Mouse (Mus musculus) E14TG2a.4 (cell line): ENCODE measurements at regions not wholly inside any gene's neighbourhood (a gene's known extent, or its start where the extent isn't known, plus 50 kb on each side); places are given as distances from the start of the nearest gene placed in this dataset.

ENCODE experiments used
- CTCF ChIP-seq: conservative IDR thresholded peaks from 2 replicates; pipeline ENCODE4 v1.5.1; 2014; ENCODE audit warnings: low read length
- NANOG ChIP-seq: IDR thresholded peaks from 2 replicates; pipeline ENCODE4 v1.6.1; 2014; ENCODE audit warnings: borderline replicate concordance, low read length, mixed read lengths
- POU5F1 ChIP-seq: IDR thresholded peaks from 2 replicates; pipeline ENCODE4 v1.6.1; 2014; ENCODE audit warnings: low read length, borderline replicate concordance

DNA sequence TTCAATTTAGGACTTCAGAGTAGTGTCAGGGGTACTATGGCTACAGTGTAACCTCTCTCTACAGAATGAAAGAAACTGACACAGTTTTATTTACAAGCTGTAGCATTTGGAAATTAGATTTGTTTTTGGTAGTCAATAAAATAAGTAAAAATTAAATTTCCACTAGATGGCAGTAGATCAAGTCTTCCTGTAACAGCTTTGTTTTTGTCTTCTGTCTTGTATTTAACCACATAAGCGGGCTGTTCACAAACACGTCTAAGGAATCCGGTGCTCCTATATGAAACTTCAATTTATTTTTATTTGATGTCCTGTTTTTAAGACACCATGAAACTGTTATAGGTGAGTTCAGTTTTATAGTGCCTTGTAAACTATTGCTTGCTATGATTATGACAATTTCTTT is 238.8 kb downstream of the Usp25 start:
- TF ChIP-seq NANOG = no peak
- no peak for TF ChIP-seq CTCF
- TF ChIP-seq POU5F1 = no peak
